ENCODE assay signal across 10 mouse cellular contexts in genomic region chr12:79796260-79796659, GRCm38 (mm10).
A peak's percentile ranks its signal among the peaks of the same experiment; 100 is the strongest.
DNase-seq lines count a peak whose midpoint lies in the region; ATAC-seq and TF ChIP-seq lines count a peak whose summit lies in the region.
"Had no signal": no experiment of that assay in that cellular context is flagged by ENCODE, and none has a peak within 500 bp of the region (broad histone marks: within the 10 kb centered on the region; RNA-seq: fewer than 3 reads in every experiment).

No protein-coding gene starts in this region.

- no peak overlapping the region for H3K4me2 ChIP-seq in forebrain, embryonic 12.5 days
- H3K4me2 ChIP-seq in lung, postnatal 0 days (replicated peaks; ENCODE audit: low read depth, low read length) = no peak overlapping the region
- H3K4me2 ChIP-seq: limb, embryonic 15.5 days; midbrain, embryonic 12.5 days had no signal

- H3K27me3 ChIP-seq in forebrain, embryonic 10.5 days (ENCODE audit: poor library complexity, severe bottlenecking) = peaks cover 15% of the 10 kb centered on the region; the same call in 1 of the 2 replicates
- no peaks in the 10 kb centered on the region for H3K27me3 ChIP-seq in forebrain, embryonic 12.5 days
- no peaks in the 10 kb centered on the region for H3K27me3 ChIP-seq in heart, adult 2 months (ENCODE audit: control insufficient read depth, insufficient read depth, low read length)
- no peaks in the 10 kb centered on the region for H3K27me3 ChIP-seq in kidney, adult 2 months (replicated peaks; ENCODE audit: control insufficient read depth, insufficient read depth, low read length)
- no peaks in the 10 kb centered on the region for H3K27me3 ChIP-seq in lung, postnatal 0 days (replicated peaks; ENCODE audit: insufficient read depth, low read length)
- H3K27me3 ChIP-seq: limb, embryonic 15.5 days had no signal

- TF ChIP-seq CTCF in heart, adult 2 months (IDR thresholded peaks at IDR 0.05) = no peak
- no peak for TF ChIP-seq CTCF in kidney, adult 2 months (conservative IDR thresholded peaks at IDR 0.05; ENCODE audit: insufficient read depth, insufficient read length, low read depth, low read length)
- no peak for TF ChIP-seq CTCF in lung, postnatal 0 days (IDR thresholded peaks at IDR 0.05)

- peaks cover 38% of the 10 kb centered on the region for H3K4me1 ChIP-seq in forebrain, embryonic 10.5 days
- peaks cover 6% of the 10 kb centered on the region; the same call in 1 of the 2 replicates for H3K4me1 ChIP-seq in forebrain, embryonic 12.5 days
- peaks cover 11% of the 10 kb centered on the region for H3K4me1 ChIP-seq in heart, adult 2 months (ENCODE audit: control insufficient read depth, insufficient read depth, low read length)
- H3K4me1 ChIP-seq in kidney, adult 2 months (ENCODE audit: control insufficient read depth, insufficient read depth, low read length) = no peaks in the 10 kb centered on the region
- no peaks in the 10 kb centered on the region for H3K4me1 ChIP-seq in lung, postnatal 0 days (ENCODE audit: insufficient read depth, low read depth, low read length)

- H3K27ac ChIP-seq in forebrain, embryonic 10.5 days = peak overlapping the region; percentile 74; the same call in 1 of the 2 replicates
- no peak overlapping the region for H3K27ac ChIP-seq in forebrain, embryonic 12.5 days
- H3K27ac ChIP-seq in heart, adult 2 months = peak overlapping the region; percentile 55
- no peak overlapping the region for H3K27ac ChIP-seq in kidney, adult 2 months (ENCODE audit: insufficient read depth, low read depth, low read length)
- no peak overlapping the region for H3K27ac ChIP-seq in lung, postnatal 0 days (ENCODE audit: low read length)

- no peak for ATAC-seq in forebrain, embryonic 12.5 days (ENCODE audit: low FRiP score)
- peak; percentile 77 for ATAC-seq in lung, postnatal 0 days
- ATAC-seq in frontal cortex, adult (ENCODE audit: low TSS enrichment) = no peak

- WGBS in forebrain, embryonic 10.5 days = 72% methylated on average over 6 of the region's 6 CpGs
- 76% methylated on average over 6 of the region's 6 CpGs for WGBS in forebrain, embryonic 12.5 days
- 48% methylated on average over 6 of the region's 6 CpGs for WGBS in heart, adult 2 months
- 67% methylated on average over 6 of the region's 6 CpGs for WGBS in kidney, adult 2 months
- 52% methylated on average over 6 of the region's 6 CpGs for WGBS in lung, postnatal 0 days

- no peaks in the 10 kb centered on the region for H3K36me3 ChIP-seq in forebrain, embryonic 10.5 days (replicated peaks)
- H3K36me3 ChIP-seq in forebrain, embryonic 12.5 days (replicated peaks) = no peaks in the 10 kb centered on the region
- peaks cover 3% of the 10 kb centered on the region for H3K36me3 ChIP-seq in heart, adult 2 months (ENCODE audit: control insufficient read depth, insufficient read depth, low read length)
- no peaks in the 10 kb centered on the region for H3K36me3 ChIP-seq in kidney, adult 2 months (ENCODE audit: control insufficient read depth, insufficient read depth, low read length)
- H3K36me3 ChIP-seq in lung, postnatal 0 days (ENCODE audit: insufficient read depth, low read length) = no peaks in the 10 kb centered on the region
- H3K36me3 ChIP-seq: limb, embryonic 15.5 days; midbrain, embryonic 12.5 days had no signal

- no peak overlapping the region for H3K9ac ChIP-seq in forebrain, embryonic 12.5 days
- H3K9ac ChIP-seq in heart, adult 2 months (ENCODE audit: low read depth, low read length) = no peak overlapping the region
- no peak overlapping the region for H3K9ac ChIP-seq in lung, postnatal 0 days (replicated peaks; ENCODE audit: low read depth)
- H3K9ac ChIP-seq: limb, embryonic 15.5 days; midbrain, embryonic 12.5 days had no signal

- no peak for DNase-seq in forebrain, embryonic 10.5 days (ENCODE audit: extremely low spot score, low spot score)
- DNase-seq in heart, adult 2 months = peak; percentile 41 to 64
- peak; percentile 89 for DNase-seq in kidney, adult 2 months
- DNase-seq in lung, postnatal 0 days (ENCODE audit: low spot score) = peak; percentile 73
- DNase-seq in left cerebral cortex, postnatal 25 days (ENCODE audit: low spot score in 2 of 2) = no peak
- DNase-seq in gastrocnemius, adult 18-20 months (ENCODE audit: low spot score) = no peak

- no peaks in the 10 kb centered on the region for H3K9me3 ChIP-seq in forebrain, embryonic 10.5 days
- H3K9me3 ChIP-seq in forebrain, embryonic 12.5 days = no peaks in the 10 kb centered on the region
- H3K9me3 ChIP-seq in lung, postnatal 0 days (ENCODE audit: low read length) = no peaks in the 10 kb centered on the region
- H3K9me3 ChIP-seq: limb, embryonic 15.5 days; midbrain, embryonic 12.5 days had no signal

- H3K4me3 ChIP-seq in forebrain, embryonic 10.5 days = no peak overlapping the region
- H3K4me3 ChIP-seq in forebrain, embryonic 12.5 days (replicated peaks) = no peak overlapping the region
- no peak overlapping the region for H3K4me3 ChIP-seq in heart, adult 2 months
- H3K4me3 ChIP-seq in kidney, adult 2 months (ENCODE audit: insufficient read depth, low read depth, low read length) = no peak overlapping the region
- no peak overlapping the region for H3K4me3 ChIP-seq in lung, postnatal 0 days (ENCODE audit: low read depth, low read length)
- H3K4me3 ChIP-seq: limb, embryonic 15.5 days; midbrain, embryonic 12.5 days had no signal

- TF ChIP-seq POLR2A in heart, adult 2 months (IDR thresholded peaks at IDR 0.05; ENCODE audit: insufficient read depth, low read depth, low read length) = no peak
- no peak for TF ChIP-seq POLR2A in kidney, adult 2 months (IDR thresholded peaks at IDR 0.05; ENCODE audit: low read depth, low read length)

- no peaks in the 10 kb centered on the region for H3K79me2 ChIP-seq in heart, adult 2 months (replicated peaks; ENCODE audit: control insufficient read depth, insufficient read depth, low read length)

- peak; percentile 91 for TF ChIP-seq EP300 in heart, adult 2 months (IDR thresholded peaks at IDR 0.05; ENCODE audit: insufficient read depth, low read depth, low read length)
- peak; percentile 84 for TF ChIP-seq EP300 in lung, postnatal 0 days (IDR thresholded peaks at IDR 0.05)

- intact Hi-C loops in heart, adult 2 months (cut with DNase I) = loop anchor here (1.0 to 5.0 kb wide), 4 partner anchors 42 to 184 kb away; no protein-coding TSS in a partner anchor
- intact Hi-C loops in left cerebral cortex, postnatal 25 days (cut with DNase I) = no loop called here

Comparison
In these comparisons a context has a peak if more than half of its experiments do, and no peak if none do; other contexts are left out.
1. H3K27ac ChIP-seq: peak in forebrain, embryonic 10.5 days (single experiment) and heart, adult 2 months (single experiment); none in forebrain, embryonic 12.5 days (single experiment), kidney, adult 2 months (single experiment) and lung, postnatal 0 days (single experiment).
2. DNase-seq: peak in heart, adult 2 months (2 of 2), kidney, adult 2 months (single experiment) and lung, postnatal 0 days (single experiment); none in forebrain, embryonic 10.5 days (single experiment), left cerebral cortex, postnatal 25 days (0 of 2) and gastrocnemius, adult 18-20 months (single experiment).